Mouse (Mus musculus): ENCODE results near the gene Cdhr3. TPM values are rescaled to one million over a fixed set of nuclear protein-coding genes. Genes with fewer than 3 reads are reported as not detected.

Cdhr3 gene
- 0.51 and 0.56 TPM in 2 replicates for polyA plus RNA-seq (2015; fragmentation: Nextera tagmentation; extraction: Ambion mirVana)

DNA sequence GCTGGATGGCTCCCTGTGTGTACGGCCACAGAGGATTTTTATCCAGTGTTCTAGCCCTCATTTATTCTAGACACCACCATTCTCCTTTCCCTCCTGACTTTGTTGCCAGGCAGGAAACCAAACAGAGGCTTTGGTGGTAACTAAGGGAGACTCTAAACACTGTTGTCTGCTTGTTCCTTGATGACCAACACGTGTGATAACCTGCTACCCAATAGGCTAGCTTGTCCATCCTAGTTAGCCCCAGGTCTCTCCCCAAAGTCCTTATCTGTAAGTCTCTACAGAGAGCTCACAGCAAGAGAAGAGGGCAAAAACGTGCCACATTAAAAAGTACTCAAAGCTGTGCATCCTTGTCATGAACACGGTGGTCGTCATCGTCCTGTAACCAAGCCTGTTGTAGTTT, at the start of gene Cdhr3:
Gene Cdhr3, minus strand, starts transcription at position 101 of the 400 bp plus-strand sequence.
- no peaks in the 10 kb centered on the region for H3K36me3 ChIP-seq (ENCODE audit: control insufficient read depth, insufficient read depth, low read length)
- no peak within 1 kb of the TSS for H3K9ac ChIP-seq (ENCODE audit: low read depth, low read length)
- 84% methylated on average over 6 of the region's 6 CpGs for WGBS
- no peaks in the 10 kb centered on the region for H3K4me1 ChIP-seq (ENCODE audit: control insufficient read depth, insufficient read depth, low read length)
- no peaks in the 10 kb centered on the region; the same call in 1 of the 2 replicates for H3K27me3 ChIP-seq (ENCODE audit: control insufficient read depth, insufficient read depth, low read depth, low read length)
- no peak for ATAC-seq
- H3K9me3 ChIP-seq (replicated peaks; ENCODE audit: control insufficient read depth, low read length, poor library complexity, severe bottlenecking): no peaks in the 10 kb centered on the region
- H3K4me2 ChIP-seq (ENCODE audit: low read length): no peak within 1 kb of the TSS
- H3K27ac ChIP-seq (ENCODE audit: low read length): no peak within 1 kb of the TSS
- no peak within 1 kb of the TSS for H3K4me3 ChIP-seq (ENCODE audit: low read depth, low read length)

DNA sequence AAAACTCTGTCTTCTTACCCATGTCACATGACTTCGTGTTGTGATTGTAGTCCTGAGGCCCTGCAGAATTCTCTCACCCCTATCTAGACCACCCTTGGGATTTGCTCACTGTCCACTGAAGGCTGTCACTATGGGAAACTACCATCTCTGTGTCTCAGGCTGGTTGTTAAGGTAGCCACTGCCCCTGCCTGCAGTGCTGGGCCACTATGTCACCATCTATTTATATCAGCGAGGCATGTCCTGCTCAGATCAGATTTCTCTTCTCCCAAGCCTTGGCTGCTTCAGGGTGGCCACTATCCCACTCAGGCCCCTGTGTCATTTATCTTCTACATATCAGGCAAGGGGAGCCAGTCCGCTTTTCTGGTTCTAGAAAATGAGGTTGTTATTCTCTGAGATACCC, 46.4 kb upstream of the Cdhr3 start:
- no peaks in the 10 kb centered on the region for H3K36me3 ChIP-seq (ENCODE audit: control insufficient read depth, insufficient read depth, low read length)
- no peak overlapping the region for H3K9ac ChIP-seq (ENCODE audit: low read depth, low read length)
- H3K27me3 ChIP-seq (ENCODE audit: control insufficient read depth, insufficient read depth, low read depth, low read length): no peaks in the 10 kb centered on the region
- H3K9me3 ChIP-seq (replicated peaks; ENCODE audit: control insufficient read depth, low read length, poor library complexity, severe bottlenecking): no peaks in the 10 kb centered on the region
- 84% methylated on average over 3 of the region's 3 CpGs for WGBS
- H3K4me3 ChIP-seq (ENCODE audit: low read depth, low read length): no peak overlapping the region
- no peak overlapping the region for H3K4me2 ChIP-seq (ENCODE audit: low read length)
- H3K4me1 ChIP-seq (ENCODE audit: control insufficient read depth, insufficient read depth, low read length): no peaks in the 10 kb centered on the region
- no peak for ATAC-seq
- no peak overlapping the region for H3K27ac ChIP-seq (ENCODE audit: low read length)

DNA sequence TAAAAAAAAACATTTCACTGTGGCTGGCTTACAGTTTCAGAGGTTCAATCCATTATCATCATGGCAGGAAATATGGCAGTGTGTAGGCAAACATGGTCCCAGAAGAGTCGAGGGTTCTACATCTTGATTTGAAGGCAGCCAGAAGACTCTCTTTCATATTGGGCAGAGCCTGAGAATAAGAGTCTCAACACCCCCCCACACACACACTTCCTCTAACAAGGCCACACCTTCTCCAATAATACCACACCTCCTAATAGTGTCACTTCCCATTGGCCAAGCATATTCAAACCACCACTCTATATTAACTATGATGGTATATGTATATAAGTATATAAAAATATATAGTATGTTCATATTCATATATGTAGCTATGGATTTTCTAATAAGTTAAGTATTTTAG, 45.2 kb upstream of the Cdhr3 start:
- WGBS: 92% methylated on average over 1 of the region's 1 CpGs
- Histone ChIP-seq H3K9ac (ENCODE audit: low read depth, low read length) (no peak overlapping the region), H3K27me3 (ENCODE audit: control insufficient read depth, insufficient read depth, low read depth, low read length) (no peaks in the 10 kb centered on the region), H3K36me3 (ENCODE audit: control insufficient read depth, insufficient read depth, low read length) (no peaks in the 10 kb centered on the region), H3K27ac (ENCODE audit: low read length) (no peak overlapping the region), H3K4me1 (ENCODE audit: control insufficient read depth, insufficient read depth, low read length) (no peaks in the 10 kb centered on the region), H3K4me2 (ENCODE audit: low read length) (no peak overlapping the region), H3K4me3 (ENCODE audit: low read depth, low read length) (no peak overlapping the region), H3K9me3 (replicated peaks; ENCODE audit: control insufficient read depth, low read length, poor library complexity, severe bottlenecking) (no peaks in the 10 kb centered on the region)
- ATAC-seq: no peak

- no peaks in the 10 kb centered on the region for H3K9me3 ChIP-seq (replicated peaks; ENCODE audit: control insufficient read depth, low read length, poor library complexity, severe bottlenecking)
- WGBS: 73% methylated on average over 7 of the region's 7 CpGs
- no peaks in the 10 kb centered on the region for H3K27me3 ChIP-seq (ENCODE audit: control insufficient read depth, insufficient read depth, low read depth, low read length)
- no peaks in the 10 kb centered on the region for H3K36me3 ChIP-seq (ENCODE audit: control insufficient read depth, insufficient read depth, low read length)
- no peak overlapping the region for H3K27ac ChIP-seq (ENCODE audit: low read length)
- no peak overlapping the region for H3K4me2 ChIP-seq (ENCODE audit: low read length)
- no peak overlapping the region for H3K9ac ChIP-seq (ENCODE audit: low read depth, low read length)
- peaks cover 9% of the 10 kb centered on the region; the same call in 1 of the 2 replicates for H3K4me1 ChIP-seq (ENCODE audit: control insufficient read depth, insufficient read depth, low read length)
- H3K4me3 ChIP-seq (ENCODE audit: low read depth, low read length): no peak overlapping the region
- ATAC-seq: no peak
Measured at GRCm38 (mm10) chr12:33131796-33132195, 39.1 kb upstream of the Cdhr3 start.

GRCm38 (mm10) chr12:33130401-33130800, 37.7 kb upstream of the Cdhr3 start:
- H3K4me3 ChIP-seq (ENCODE audit: low read depth, low read length): no peak overlapping the region
- ATAC-seq: no peak
- H3K27ac ChIP-seq (ENCODE audit: low read length): no peak overlapping the region
- H3K9me3 ChIP-seq (replicated peaks; ENCODE audit: control insufficient read depth, low read length, poor library complexity, severe bottlenecking): no peaks in the 10 kb centered on the region
- H3K4me1 ChIP-seq (ENCODE audit: control insufficient read depth, insufficient read depth, low read length): peaks cover 9% of the 10 kb centered on the region; the same call in 1 of the 2 replicates
- 34% methylated on average over 8 of the region's 8 CpGs for WGBS
- no peaks in the 10 kb centered on the region for H3K27me3 ChIP-seq (ENCODE audit: control insufficient read depth, insufficient read depth, low read depth, low read length)
- H3K36me3 ChIP-seq (ENCODE audit: control insufficient read depth, insufficient read depth, low read length): no peaks in the 10 kb centered on the region
- no peak overlapping the region for H3K9ac ChIP-seq (ENCODE audit: low read depth, low read length)
- no peak overlapping the region for H3K4me2 ChIP-seq (ENCODE audit: low read length)

GRCm38 (mm10) chr12:33129410-33129809, 36.7 kb upstream of the Cdhr3 start:
- ATAC-seq: no peak
- WGBS: 17% methylated on average over 4 of the region's 4 CpGs
- H3K36me3 ChIP-seq (ENCODE audit: control insufficient read depth, insufficient read depth, low read length): no peaks in the 10 kb centered on the region
- H3K4me3 ChIP-seq (ENCODE audit: low read depth, low read length): no peak overlapping the region
- no peak overlapping the region for H3K27ac ChIP-seq (ENCODE audit: low read length)
- H3K27me3 ChIP-seq (ENCODE audit: control insufficient read depth, insufficient read depth, low read depth, low read length): no peaks in the 10 kb centered on the region
- H3K9me3 ChIP-seq (replicated peaks; ENCODE audit: control insufficient read depth, low read length, poor library complexity, severe bottlenecking): no peaks in the 10 kb centered on the region
- no peak overlapping the region for H3K4me2 ChIP-seq (ENCODE audit: low read length)
- peaks cover 9% of the 10 kb centered on the region; the same call in 1 of the 2 replicates for H3K4me1 ChIP-seq (ENCODE audit: control insufficient read depth, insufficient read depth, low read length)
- no peak overlapping the region for H3K9ac ChIP-seq (ENCODE audit: low read depth, low read length)

DNA sequence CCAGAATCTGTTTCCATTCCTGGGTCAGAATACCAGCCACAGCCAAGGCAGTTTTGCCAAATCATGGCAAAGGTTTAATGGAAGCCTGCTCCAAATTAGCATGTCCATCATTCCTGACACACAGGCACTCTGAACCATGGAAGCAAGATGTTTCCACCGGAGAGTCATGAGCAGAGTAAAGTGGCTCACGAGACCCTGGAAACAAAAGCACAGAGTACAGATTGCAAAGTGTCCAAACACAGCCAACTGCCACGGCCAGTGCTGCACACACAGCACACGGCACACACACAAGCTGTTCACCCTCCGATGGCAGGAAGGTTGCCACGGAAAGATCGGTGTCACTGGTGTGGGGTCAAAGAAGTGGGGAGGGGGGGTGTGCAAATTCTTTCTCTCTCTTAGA, 36.0 kb upstream of the Cdhr3 start:
- Histone ChIP-seq H3K4me1 (ENCODE audit: control insufficient read depth, insufficient read depth, low read length) (peaks cover 9% of the 10 kb centered on the region; the same call in 1 of the 2 replicates), H3K27me3 (ENCODE audit: control insufficient read depth, insufficient read depth, low read depth, low read length) (no peaks in the 10 kb centered on the region), H3K9ac (ENCODE audit: low read depth, low read length) (no peak overlapping the region), H3K9me3 (replicated peaks; ENCODE audit: control insufficient read depth, low read length, poor library complexity, severe bottlenecking) (no peaks in the 10 kb centered on the region), H3K36me3 (ENCODE audit: control insufficient read depth, insufficient read depth, low read length) (no peaks in the 10 kb centered on the region), H3K4me2 (ENCODE audit: low read length) (no peak overlapping the region), H3K4me3 (ENCODE audit: low read depth, low read length) (no peak overlapping the region), H3K27ac (ENCODE audit: low read length) (no peak overlapping the region)
- WGBS: 41% methylated on average over 7 of the region's 7 CpGs
- peak; percentile 54 for ATAC-seq

- no peak overlapping the region for H3K27ac ChIP-seq (ENCODE audit: low read length)
- peaks cover 9% of the 10 kb centered on the region; the same call in 1 of the 2 replicates for H3K4me1 ChIP-seq (ENCODE audit: control insufficient read depth, insufficient read depth, low read length)
- no peak for ATAC-seq
- no peak overlapping the region for H3K4me2 ChIP-seq (ENCODE audit: low read length)
- WGBS: 92% methylated on average over 2 of the region's 2 CpGs
- no peaks in the 10 kb centered on the region for H3K9me3 ChIP-seq (replicated peaks; ENCODE audit: control insufficient read depth, low read length, poor library complexity, severe bottlenecking)
- H3K27me3 ChIP-seq (ENCODE audit: control insufficient read depth, insufficient read depth, low read depth, low read length): no peaks in the 10 kb centered on the region
- H3K9ac ChIP-seq (ENCODE audit: low read depth, low read length): no peak overlapping the region
- H3K36me3 ChIP-seq (ENCODE audit: control insufficient read depth, insufficient read depth, low read length): no peaks in the 10 kb centered on the region
- no peak overlapping the region for H3K4me3 ChIP-seq (ENCODE audit: low read depth, low read length)
Measured at GRCm38 (mm10) chr12:33128121-33128520, 35.4 kb upstream of the Cdhr3 start.

- no peak overlapping the region for H3K4me2 ChIP-seq (ENCODE audit: low read length)
- no peak overlapping the region for H3K27ac ChIP-seq (ENCODE audit: low read length)
- no peak for ATAC-seq
- H3K4me3 ChIP-seq (ENCODE audit: low read depth, low read length): no peak overlapping the region
- no peak overlapping the region for H3K9ac ChIP-seq (ENCODE audit: low read depth, low read length)
- H3K4me1 ChIP-seq (ENCODE audit: control insufficient read depth, insufficient read depth, low read length): peaks cover 9% of the 10 kb centered on the region; the same call in 1 of the 2 replicates
- no peaks in the 10 kb centered on the region for H3K36me3 ChIP-seq (ENCODE audit: control insufficient read depth, insufficient read depth, low read length)
- no peaks in the 10 kb centered on the region for H3K9me3 ChIP-seq (replicated peaks; ENCODE audit: control insufficient read depth, low read length, poor library complexity, severe bottlenecking)
- H3K27me3 ChIP-seq (ENCODE audit: control insufficient read depth, insufficient read depth, low read depth, low read length): no peaks in the 10 kb centered on the region
Measured at GRCm38 (mm10) chr12:33126243-33126642, 33.6 kb upstream of the Cdhr3 start.

All from midbrain, embryonic 16.5 days (tissue).